Mouse (Mus musculus) C2C12 (cell line): Measurements from ENCODE around the gene Sars2. TPM values are rescaled to one million over a fixed set of nuclear protein-coding genes. Genes with fewer than 3 reads are reported as not detected.

ENCODE experiments used
- H3K27me3 ChIP-seq: one replicate; pipeline ENCODE4 v1.6.1; 2011; ENCODE audit not compliant: control insufficient read depth, insufficient read depth, insufficient read length
- H3K36me3 ChIP-seq: one replicate; pipeline ENCODE4 v1.6.1; 2011; ENCODE audit not compliant: control insufficient read depth, insufficient read depth
- H3K4me3 ChIP-seq: one replicate; pipeline ENCODE4 v1.5.1; 2011; ENCODE audit warnings: mild to moderate bottlenecking, control low read depth; ENCODE audit not compliant: poor library complexity, insufficient read depth, severe bottlenecking
- H3K79me2 ChIP-seq: one replicate; pipeline ENCODE4 v1.6.1; 2011; ENCODE audit not compliant: control insufficient read depth, insufficient read depth
- H3K79me3 ChIP-seq: one replicate; pipeline ENCODE4 v1.6.1; 2011; ENCODE audit warnings: low read depth, control low read depth
- H3ac ChIP-seq: one replicate; pipeline ENCODE3; 2011; ENCODE audit warnings: low read depth; ENCODE audit not compliant: control insufficient read depth, insufficient read length
- CEBPB ChIP-seq: IDR thresholded peaks from one replicate; pipeline ENCODE4 v1.6.1; 2011; ENCODE audit warnings: low read depth, mild to moderate bottlenecking, control low read depth, moderate library complexity
- CTCF ChIP-seq: IDR thresholded peaks from one replicate; pipeline ENCODE4 v1.5.1; 2011; ENCODE audit not compliant: control insufficient read depth, insufficient read depth, insufficient read length
- FOSL1 ChIP-seq: IDR thresholded peaks from one replicate; pipeline ENCODE4 v1.8.0; 2011; ENCODE audit warnings: mild to moderate bottlenecking, low read length; ENCODE audit not compliant: poor library complexity, insufficient read depth, severe bottlenecking
- MAX ChIP-seq: IDR thresholded peaks from one replicate; pipeline ENCODE4 v1.6.1; 2011; ENCODE audit warnings: mild to moderate bottlenecking, control low read depth
- MYOD1 ChIP-seq: IDR thresholded peaks from one replicate; pipeline ENCODE4 v1.6.1; 2011; ENCODE audit warnings: low read depth; ENCODE audit not compliant: control insufficient read depth, insufficient read length
- MYOG ChIP-seq: IDR thresholded peaks from one replicate; pipeline ENCODE4 v1.6.1; 2011; ENCODE audit not compliant: control insufficient read depth, insufficient read length; ENCODE audit errors: extremely low read depth
- USF1 ChIP-seq: IDR thresholded peaks from one replicate; pipeline ENCODE4 v1.6.1; 2011; ENCODE audit warnings: low read depth, mild to moderate bottlenecking, control low read depth, moderate library complexity
- polyA plus RNA-seq: library from polyadenylated mRNA; unstranded; fragments of >200 nt; fragmentation: generic; extraction: Trizol; gene quantifications from one replicate; pipeline ENCODE4 v1.2.1, GENCODE M21; 2012; ENCODE audit warnings: missing spikeins

The Sars2 gene
- polyA plus RNA-seq, 1 experiment = 18.1 TPM

DNA sequence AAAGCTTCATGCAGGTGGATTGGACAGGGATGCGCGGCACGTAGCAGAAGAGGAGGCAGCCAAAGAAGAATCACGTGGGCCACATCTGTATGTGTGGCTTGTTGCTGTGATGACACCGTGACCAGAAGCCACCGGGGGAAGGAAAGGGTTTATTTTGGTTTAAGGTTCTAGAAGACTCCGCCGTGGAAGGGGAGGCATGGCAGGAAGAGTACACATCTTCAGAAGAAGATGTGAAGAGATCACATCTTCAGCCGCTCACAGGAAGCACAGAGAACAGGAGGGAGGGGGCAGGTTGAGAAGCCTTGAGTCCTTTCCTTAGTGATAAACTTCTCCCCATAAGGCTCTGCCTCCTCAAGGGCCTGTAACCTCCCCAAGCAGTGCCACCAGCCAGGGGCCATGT, 58.2 kb downstream of the Sars2 start:
- no peaks in the 10 kb centered on the region for H3K79me3 ChIP-seq
- H3K4me3 ChIP-seq = no peak overlapping the region
- no peak overlapping the region for H3ac ChIP-seq
- no peaks in the 10 kb centered on the region for H3K27me3 ChIP-seq
- H3K36me3 ChIP-seq = no peaks in the 10 kb centered on the region
- H3K79me2 ChIP-seq = no peaks in the 10 kb centered on the region
- TF ChIP-seq FOSL1 = no peak
- no peak for TF ChIP-seq MAX
- TF ChIP-seq MYOD1 = no peak
- TF ChIP-seq USF1 = no peak
- no peak for TF ChIP-seq CTCF
- TF ChIP-seq CEBPB = no peak
- no peak for TF ChIP-seq MYOG

DNA sequence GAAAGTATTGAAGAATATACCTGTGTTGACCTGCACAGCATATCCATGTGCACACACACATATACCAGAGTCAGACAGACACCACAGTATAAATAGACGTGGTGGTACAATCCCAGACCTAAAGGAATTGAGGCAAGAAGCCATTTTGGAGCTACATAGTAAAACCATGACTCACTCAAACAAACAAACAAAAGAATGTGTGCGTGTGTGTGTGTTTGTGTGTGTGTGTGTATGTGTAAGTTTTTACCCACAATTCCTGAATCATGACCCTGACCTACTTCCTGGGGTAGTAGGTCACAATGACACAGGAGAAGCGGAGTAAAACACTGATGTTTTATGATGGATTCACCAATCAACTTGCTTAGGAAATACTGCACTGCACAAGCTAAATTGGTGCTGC, 59.7 kb downstream of the Sars2 start:
- TF ChIP-seq MYOD1 (no peak), CEBPB (no peak), USF1 (no peak), CTCF (no peak), MYOG (no peak), MAX (no peak), FOSL1 (no peak)
- H3K79me2 ChIP-seq = no peaks in the 10 kb centered on the region
- no peak overlapping the region for H3K4me3 ChIP-seq
- no peak overlapping the region for H3ac ChIP-seq
- H3K27me3 ChIP-seq = no peaks in the 10 kb centered on the region
- no peaks in the 10 kb centered on the region for H3K79me3 ChIP-seq
- no peaks in the 10 kb centered on the region for H3K36me3 ChIP-seq

DNA sequence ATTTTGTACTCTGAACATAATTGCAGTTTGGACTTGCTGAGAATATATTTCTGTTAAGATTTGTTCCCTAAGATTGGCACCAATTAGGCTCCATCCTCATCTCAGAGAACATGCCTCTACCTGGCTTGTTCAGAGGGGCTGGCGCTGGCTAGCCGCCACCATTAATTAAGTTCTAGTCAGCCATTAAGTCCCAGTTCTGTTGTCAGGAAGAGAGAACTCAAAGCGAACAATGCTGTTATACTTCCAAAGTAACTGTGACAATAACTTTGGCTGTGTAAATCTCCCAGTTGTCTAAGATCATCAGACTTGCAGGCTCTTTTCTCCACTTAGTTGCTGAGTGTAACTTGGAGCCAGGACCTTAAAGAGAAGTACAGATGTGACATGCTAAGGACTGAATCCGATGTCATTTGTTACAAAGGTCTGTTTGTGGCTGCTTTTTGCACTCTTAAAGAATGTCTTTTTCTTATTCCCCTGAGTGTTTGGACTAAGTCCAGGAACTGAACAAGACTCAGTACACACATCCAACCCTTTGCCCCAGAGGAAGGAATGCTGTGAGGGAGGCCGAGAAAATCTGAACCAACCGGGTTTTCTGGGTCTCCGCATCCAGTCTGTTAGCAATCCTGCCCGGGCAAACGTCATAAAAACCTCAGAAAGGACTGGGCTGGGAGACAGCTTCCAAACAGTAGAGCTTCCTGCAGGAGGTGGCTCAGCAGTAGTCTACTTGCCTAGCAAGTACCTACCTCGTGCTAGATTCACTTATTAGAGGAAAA, 60.3 kb downstream of the Sars2 start:
- no peaks in the 10 kb centered on the region for H3K36me3 ChIP-seq
- no peaks in the 10 kb centered on the region for H3K79me2 ChIP-seq
- no peak overlapping the region for H3ac ChIP-seq
- H3K27me3 ChIP-seq = no peaks in the 10 kb centered on the region
- TF ChIP-seq MYOG (no peak), MYOD1 (no peak), USF1 (no peak)
- H3K4me3 ChIP-seq = no peak overlapping the region
- H3K79me3 ChIP-seq = no peaks in the 10 kb centered on the region

DNA sequence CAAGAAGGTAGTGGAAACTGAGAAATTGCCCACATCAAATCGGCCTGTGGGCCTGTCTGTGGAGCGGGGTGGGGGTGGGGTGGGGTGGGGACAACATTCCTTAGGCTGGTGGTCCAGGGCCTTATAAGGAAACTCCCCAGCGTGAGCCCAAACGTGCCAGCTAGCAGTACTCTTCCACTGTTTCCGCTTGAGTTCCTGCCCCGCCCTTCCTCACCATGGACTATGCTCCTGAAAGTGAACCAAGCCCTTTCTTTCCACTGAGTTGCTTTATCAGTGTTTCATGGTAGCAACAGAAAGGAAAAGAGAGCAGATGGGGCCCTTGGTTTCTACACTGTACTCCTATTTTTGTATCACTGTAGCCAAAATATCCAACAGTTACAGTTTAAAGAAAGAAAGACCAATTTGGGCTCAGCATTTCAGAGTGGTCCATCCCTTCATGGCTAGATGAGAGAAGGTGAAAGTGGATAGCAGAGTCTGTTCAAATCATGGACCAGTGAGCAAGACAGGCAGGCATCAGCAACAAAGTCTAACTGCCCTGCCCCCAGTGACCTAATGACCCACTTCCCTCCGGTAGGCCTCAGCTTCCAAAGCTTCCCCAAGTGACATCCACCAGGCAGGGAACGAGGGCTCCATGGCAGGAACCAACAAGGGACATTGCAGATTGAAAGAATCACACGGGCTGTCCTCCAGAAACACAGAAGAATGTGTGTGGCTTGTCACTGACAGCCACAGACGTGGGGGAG, 61.2 kb downstream of the Sars2 start:
- Histone ChIP-seq H3K79me2 (no peaks in the 10 kb centered on the region), H3K36me3 (no peaks in the 10 kb centered on the region), H3K27me3 (no peaks in the 10 kb centered on the region), H3K79me3 (no peaks in the 10 kb centered on the region), H3ac (no peak overlapping the region), H3K4me3 (no peak overlapping the region)
- TF ChIP-seq CTCF (no peak), CEBPB (no peak), MYOG (no peak), FOSL1 (no peak), USF1 (no peak), MAX (no peak), MYOD1 (no peak)

Other genes starting within 250 kb of the Sars2 start
- not detected for gene Ifnl2, start 231.5 kb upstream of the Sars2 start, polyA plus RNA-seq
- gene Ifnl3, start 219.2 kb upstream of the Sars2 start, polyA plus RNA-seq = not detected
- not detected for gene Sycn, start 201.1 kb upstream of the Sars2 start, polyA plus RNA-seq
- gene Nccrp1, start 194.7 kb upstream of the Sars2 start, polyA plus RNA-seq = not detected
- 42.6 TPM for gene Samd4b, start 143.8 kb upstream of the Sars2 start, polyA plus RNA-seq
- gene Pak4, start 143.8 kb upstream of the Sars2 start, polyA plus RNA-seq = 33.4 TPM
- not detected for gene Acp7, start 110.7 kb upstream of the Sars2 start, polyA plus RNA-seq
- 0.01 TPM for gene Fbxo27, start 49.1 kb upstream of the Sars2 start, polyA plus RNA-seq
- gene Fbxo17, start 25.2 kb upstream of the Sars2 start, polyA plus RNA-seq = 9.8 TPM
- gene Mrps12, start 172 bp upstream of the Sars2 start, polyA plus RNA-seq = 193 TPM
- not detected for gene Ccer2, start 14.2 kb downstream of the Sars2 start, polyA plus RNA-seq
- gene Sirt2, start 24.7 kb downstream of the Sars2 start, polyA plus RNA-seq = 48.9 TPM
- gene Nfkbib, start 25.5 kb downstream of the Sars2 start, polyA plus RNA-seq = 45.1 TPM
- gene Rinl, start 47.0 kb downstream of the Sars2 start, polyA plus RNA-seq = 0.09 TPM
- 303 TPM for gene Hnrnpl, start 66.5 kb downstream of the Sars2 start, polyA plus RNA-seq
- gene Ech1, start 83.2 kb downstream of the Sars2 start, polyA plus RNA-seq = 106 TPM
- 0.25 TPM for gene Lgals4, start 91.9 kb downstream of the Sars2 start, polyA plus RNA-seq
- 0.12 TPM for gene Lgals7, start 121.9 kb downstream of the Sars2 start, polyA plus RNA-seq
- 0.39 TPM for gene Capn12, start 139.4 kb downstream of the Sars2 start, polyA plus RNA-seq
- gene Actn4, start 220.3 kb downstream of the Sars2 start, polyA plus RNA-seq = 465 TPM
- 429 TPM for gene Eif3k, start 239.9 kb downstream of the Sars2 start, polyA plus RNA-seq
- 3.6 TPM for gene Map4k1, start 240.1 kb downstream of the Sars2 start, polyA plus RNA-seq